Mouse (Mus musculus) thymus, adult 2 months (tissue): ENCODE data around the gene Rps6ka2.

Experiments used
- CTCF ChIP-seq: fragments of 200-500 bp; IDR thresholded peaks from 2 replicates; pipeline ENCODE4 v1.5.1; 2012; ENCODE audit warnings: mild to moderate bottlenecking, control low read depth, low read length, moderate library complexity, borderline replicate concordance; ENCODE audit not compliant: control insufficient read depth, poor library complexity, insufficient read depth; ENCODE audit errors: extremely low read depth
- POLR2A ChIP-seq: fragments of 200-500 bp; IDR thresholded peaks from 2 replicates; pipeline ENCODE4 v1.6.1; 2012; ENCODE audit warnings: mild to moderate bottlenecking, low read length, control low read depth, moderate library complexity; ENCODE audit not compliant: control insufficient read depth, poor library complexity, insufficient read depth; ENCODE audit errors: extremely low read depth

DNA sequence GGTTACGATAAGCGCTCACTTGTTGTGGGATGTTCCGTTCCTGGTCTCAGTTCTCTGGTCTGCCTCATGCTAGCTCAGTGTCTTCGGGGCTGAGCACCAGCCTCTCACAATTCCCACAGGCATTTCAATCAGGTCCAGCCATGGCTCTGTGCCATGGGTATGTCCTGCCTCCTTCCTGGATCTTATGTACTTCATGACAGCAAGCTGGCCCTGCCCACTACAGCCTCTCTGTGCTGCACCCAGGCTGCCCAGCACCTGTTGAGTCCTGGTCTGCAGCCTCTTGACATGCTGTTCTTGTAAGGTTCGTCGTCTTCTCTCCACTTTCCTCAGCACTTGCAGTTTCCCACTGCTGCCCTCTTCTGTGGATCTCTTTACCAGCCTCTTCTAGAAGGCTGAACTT lies 75.2 kb downstream of the Rps6ka2 start:
- no peak for TF ChIP-seq POLR2A
- no peak for TF ChIP-seq CTCF
